Mouse (Mus musculus) duodenum, adult 2 months (tissue): Measurements from ENCODE around the gene Pah. TPM values are rescaled to one million over a fixed set of nuclear protein-coding genes. Genes with fewer than 3 reads are reported as not detected.

Experiments
- polyA plus RNA-seq: library from polyadenylated mRNA; depleted of rRNA; stranded (reverse); fragments of >200 nt; gene quantifications from 2 replicates; pipeline ENCODE4 v1.2.3, GENCODE M21; 2012; ENCODE audit warnings: low replicate concordance; rRNA removed

Pah gene
- 0.63 TPM in 1 of 2 replicates, not detected in the other for polyA plus RNA-seq

GRCm38 (mm10) chr10:87521646-87522045, at the start of gene Pah:
TSS of gene Pah (plus strand) at chr10:87521795.

GRCm38 (mm10) chr10:87493576-87493975, 28.0 kb upstream of the Pah start, which contains the start of gene Ascl1:
TSS of gene Ascl1 (minus strand) at chr10:87493660.

Other genes with a start within 250 kb of the Pah start
- 0.09 and 0.12 TPM in 2 replicates for gene Ascl1, start 28.1 kb upstream of the Pah start, polyA plus RNA-seq